8 mouse cellular contexts compared by ENCODE assay signal in the genomic region with DNA sequence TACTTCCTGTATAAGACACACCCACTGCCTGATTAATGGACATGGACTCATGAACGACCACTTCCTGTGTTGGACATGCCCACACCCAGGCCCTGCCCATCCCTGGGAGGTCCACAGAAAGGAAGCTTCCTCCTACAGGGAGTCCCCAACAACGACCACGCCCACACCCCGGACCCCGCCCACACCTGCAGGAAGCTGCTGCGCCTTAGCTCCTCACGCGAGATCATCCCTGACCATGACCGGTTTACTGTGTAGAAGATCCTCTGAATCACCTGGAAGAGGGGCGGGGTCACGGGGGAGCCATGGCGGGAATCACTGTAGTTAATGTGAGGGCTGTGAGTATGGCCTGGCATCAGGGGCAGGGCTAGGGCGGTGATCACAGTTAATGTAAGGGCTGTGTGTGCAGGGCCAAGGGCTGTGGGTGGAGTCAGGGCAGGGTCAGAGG. TPM values are rescaled to one million over a fixed set of nuclear protein-coding genes. Genes with fewer than 3 reads are reported as not detected.
DNase-seq lines count a peak whose midpoint lies in the region; ATAC-seq and TF ChIP-seq lines count a peak whose summit lies in the region.
"Had no signal": no experiment of that assay in that cellular context is flagged by ENCODE, and none has a peak within 500 bp of the region (broad histone marks: within the 10 kb centered on the region; RNA-seq: fewer than 3 reads in every experiment).

No protein-coding gene starts in this region.

- no peak overlapping the region for H3K4me2 ChIP-seq in kidney, postnatal 0 days (ENCODE audit: low read length)
- no peak overlapping the region for H3K4me2 ChIP-seq in lung, postnatal 0 days (replicated peaks; ENCODE audit: low read depth, low read length)

- TF ChIP-seq EP300 in lung, postnatal 0 days (IDR thresholded peaks at IDR 0.05), result no peak

- intact Hi-C loops in gastrocnemius, postnatal 14 days (cut with DNase I; ENCODE audit: low total_unique reads), result no loop called here

- 91% methylated on average over 13 of the region's 13 CpGs for WGBS in kidney, postnatal 0 days
- WGBS in lung, postnatal 0 days, result 90% methylated on average over 13 of the region's 13 CpGs

- H3K9ac ChIP-seq in kidney, postnatal 0 days (ENCODE audit: low read depth, low read length), result no peak overlapping the region
- H3K9ac ChIP-seq in lung, postnatal 0 days (replicated peaks; ENCODE audit: low read depth), result no peak overlapping the region

- no peak for TF ChIP-seq CTCF in brain, embryonic 14.5 days (IDR thresholded peaks at IDR 0.05; ENCODE audit: borderline replicate concordance, extremely low read depth, insufficient read depth, insufficient read length)
- no peak for TF ChIP-seq CTCF in kidney, postnatal 0 days (IDR thresholded peaks at IDR 0.05; ENCODE audit: low read depth)
- TF ChIP-seq CTCF in lung, postnatal 0 days (IDR thresholded peaks at IDR 0.05), result no peak

- DNase-seq in 3134 (ENCODE audit: extremely low read depth, insufficient read length, low spot score) (peak; percentile 52), 3T3-L1 (ENCODE audit: low read depth, low spot score) (peak; percentile 39)
- peak; percentile 2 for DNase-seq in brain, embryonic 14.5 days (ENCODE audit: low read depth)
- DNase-seq in gastrocnemius, postnatal 14 days, result peak; percentile 33
- DNase-seq in kidney, postnatal 0 days (ENCODE audit: low spot score), result no peak
- DNase-seq in lung, postnatal 0 days (ENCODE audit: low spot score), result peak; percentile 38
- DNase-seq in right cerebral cortex, postnatal 14 days, result peak; percentile 38

- no peaks in the 10 kb centered on the region for H3K4me1 ChIP-seq in kidney, postnatal 0 days (replicated peaks; ENCODE audit: insufficient read depth, low read length)
- no peaks in the 10 kb centered on the region for H3K4me1 ChIP-seq in lung, postnatal 0 days (ENCODE audit: insufficient read depth, low read depth, low read length)

- peaks cover 12% of the 10 kb centered on the region; the same call in 1 of the 2 replicates for H3K9me3 ChIP-seq in kidney, postnatal 0 days (replicated peaks; ENCODE audit: low read length)
- peaks cover 14% of the 10 kb centered on the region for H3K9me3 ChIP-seq in lung, postnatal 0 days (ENCODE audit: low read length)

- H3K4me3 ChIP-seq in kidney, postnatal 0 days (replicated peaks; ENCODE audit: low read depth, low read length), result no peak overlapping the region
- no peak overlapping the region for H3K4me3 ChIP-seq in lung, postnatal 0 days (ENCODE audit: low read depth, low read length)

- peaks cover 26% of the 10 kb centered on the region for H3K36me3 ChIP-seq in kidney, postnatal 0 days (ENCODE audit: insufficient read depth, low read length)
- peaks cover 19% of the 10 kb centered on the region for H3K36me3 ChIP-seq in lung, postnatal 0 days (ENCODE audit: insufficient read depth, low read length)

- H3K27me3 ChIP-seq in kidney, postnatal 0 days (ENCODE audit: insufficient read depth, low read length), result no peaks in the 10 kb centered on the region
- no peaks in the 10 kb centered on the region for H3K27me3 ChIP-seq in lung, postnatal 0 days (replicated peaks; ENCODE audit: insufficient read depth, low read length)

- no peak overlapping the region for H3K27ac ChIP-seq in kidney, postnatal 0 days
- no peak overlapping the region for H3K27ac ChIP-seq in lung, postnatal 0 days (ENCODE audit: low read length)

- ATAC-seq in kidney, postnatal 0 days (replicated peaks; ENCODE audit: low FRiP score, low read depth), result peak; percentile 53
- ATAC-seq in lung, postnatal 0 days, result peak; percentile 42

- TF ChIP-seq POLR2A in brain, embryonic 14.5 days (IDR thresholded peaks at IDR 0.05; ENCODE audit: borderline replicate concordance, extremely low read depth, insufficient read depth, insufficient read length, poor library complexity, severe bottlenecking), result no peak

RNA-seq across cellular contexts. Expression of a gene that starts 37.3 kb away (rescaled TPM):
- polyA plus RNA-seq in brain, embryonic 14.5 days (2012; rRNA removed), result 314 and 336 TPM in 2 replicates
- 10 to 100 TPM; 47.1 to 62.1 TPM for total RNA-seq in gastrocnemius, postnatal 14 days (2021)
- 131 and 136 TPM in 2 replicates for polyA plus RNA-seq in kidney, postnatal 0 days (2015; fragmentation: Nextera tagmentation; extraction: Ambion mirVana)
- polyA plus RNA-seq in lung, postnatal 0 days (2015; fragmentation: Nextera tagmentation; extraction: Ambion mirVana), result 118 and 125 TPM in 2 replicates

RNA-seq across cellular contexts. Expression of a gene that starts 54.2 kb away (rescaled TPM):
- polyA plus RNA-seq in brain, embryonic 14.5 days (2012; rRNA removed), result not detected in 2 replicates
- total RNA-seq in gastrocnemius, postnatal 14 days (2021), result not detected
- polyA plus RNA-seq in kidney, postnatal 0 days (2015; fragmentation: Nextera tagmentation; extraction: Ambion mirVana), result not detected in 2 replicates
- polyA plus RNA-seq in lung, postnatal 0 days (2015; fragmentation: Nextera tagmentation; extraction: Ambion mirVana), result not detected in 2 replicates
- polyA plus RNA-seq: gonadal fat pad, adult 2 months had no signal
